Mouse (Mus musculus): ENCODE data around the gene Lmx1b. TPM values are rescaled to one million over a fixed set of nuclear protein-coding genes. Genes with fewer than 3 reads are reported as not detected.

Lmx1b gene
- total and polyA plus RNA-seq, 3 experiments, result not detected

DNA sequence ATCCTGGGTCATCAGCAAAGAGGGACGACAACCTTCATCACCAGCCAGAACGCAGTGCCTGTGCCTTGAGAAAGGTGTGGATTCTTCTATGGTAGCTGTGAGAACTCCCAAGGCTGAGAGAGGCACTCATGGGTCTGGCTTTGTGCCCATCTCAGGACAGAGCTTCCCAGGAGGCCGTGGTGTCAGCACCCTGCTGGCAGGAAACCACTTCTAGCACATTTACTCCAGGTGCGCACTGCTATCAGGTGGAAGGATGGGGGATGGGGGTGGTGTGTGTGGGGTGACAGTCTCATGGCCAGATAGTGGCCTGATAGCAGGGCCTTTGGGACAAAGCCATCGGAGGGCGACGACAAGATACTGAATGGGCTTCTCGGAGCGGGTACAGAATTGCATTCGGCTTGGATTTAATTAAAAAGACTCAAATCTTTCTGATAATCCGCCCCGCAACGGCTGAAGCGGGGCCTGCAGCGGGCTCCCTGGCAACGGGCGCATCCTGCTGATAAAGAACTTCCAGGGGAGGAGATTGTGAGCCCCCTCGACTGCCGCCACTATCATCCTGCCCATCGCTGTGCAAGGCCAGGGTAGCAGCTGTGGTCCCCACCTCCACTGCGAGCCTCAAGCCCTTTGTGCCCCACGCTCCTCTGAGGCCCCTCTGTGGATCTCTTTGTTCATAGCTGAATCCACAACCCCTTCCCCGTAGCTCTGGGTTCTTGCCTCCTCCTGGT is 49.0 kb upstream of the Lmx1b start:
- no peak overlapping the region for H3K4me3 ChIP-seq (replicated peaks in 1 of 3; ENCODE audit: low read depth in 2 of 3, low read length in 2 of 3, poor library complexity in 1 of 3)
- no peak for DNase-seq (ENCODE audit: extremely low read depth)
- no peaks in the 10 kb centered on the region for H3K79me2 ChIP-seq (replicated peaks; ENCODE audit: control insufficient read depth, extremely low read depth, insufficient read depth, poor library complexity, severe bottlenecking)
- H3K9me3 ChIP-seq (replicated peaks; ENCODE audit: low read length), result peaks cover 10% of the 10 kb centered on the region
- no peak for TF ChIP-seq JUN (IDR thresholded peaks at IDR 0.05; ENCODE audit: insufficient read depth, low read depth, low read length)
- TF ChIP-seq POLR2A (IDR thresholded peaks at IDR 0.05; ENCODE audit: low read depth, low read length), result no peak
- no peak for TF ChIP-seq CHD2 (IDR thresholded peaks at IDR 0.05; ENCODE audit: low read length)
- no peak for TF ChIP-seq ZC3H11A (IDR thresholded peaks at IDR 0.05; ENCODE audit: low read depth, low read length)
- no peak for TF ChIP-seq MYC (IDR thresholded peaks at IDR 0.05; ENCODE audit: low read depth, low read length)
- no peak for TF ChIP-seq CTCF (conservative IDR thresholded peaks at IDR 0.05 in 1 of 2, IDR thresholded peaks at IDR 0.05 in 1 of 2; ENCODE audit: low read depth in 2 of 2, low read length in 2 of 2)
- no peak for TF ChIP-seq BHLHE40 (IDR thresholded peaks at IDR 0.05; ENCODE audit: low read depth, low read length)
- TF ChIP-seq RAD21 (IDR thresholded peaks at IDR 0.05; ENCODE audit: low read depth, low read length), result no peak
- TF ChIP-seq SIN3A (IDR thresholded peaks at IDR 0.05; ENCODE audit: low read length), result no peak
- TF ChIP-seq EP300 (IDR thresholded peaks at IDR 0.05; ENCODE audit: low read length), result no peak
- no peak for TF ChIP-seq E2F4 (IDR thresholded peaks at IDR 0.05; ENCODE audit: insufficient replicate concordance, low read depth, low read length)
- no peak for TF ChIP-seq ZMIZ1 (IDR thresholded peaks at IDR 0.05; ENCODE audit: low read depth, low read length)
- no peak for TF ChIP-seq TBP (conservative IDR thresholded peaks at IDR 0.05; ENCODE audit: low read depth, low read length)
- no peak for TF ChIP-seq JUND (conservative IDR thresholded peaks at IDR 0.05; ENCODE audit: low read depth, low read length)
- TF ChIP-seq POLR2AphosphoS2 (IDR thresholded peaks at IDR 0.05; ENCODE audit: low read depth, low read length), result no peak
- TF ChIP-seq HCFC1 (IDR thresholded peaks at IDR 0.05; ENCODE audit: low read depth, low read length), result no peak
- no peak for TF ChIP-seq RCOR1 (conservative IDR thresholded peaks at IDR 0.05; ENCODE audit: low read depth, low read length)
- no peak for TF ChIP-seq UBTF (IDR thresholded peaks at IDR 0.05; ENCODE audit: low read depth, low read length)
- no peaks in the 10 kb centered on the region for H3K36me3 ChIP-seq (replicated peaks in 1 of 2; ENCODE audit: control insufficient read depth in 1 of 2, insufficient read depth in 1 of 2, low read length in 1 of 2)
- H3K9ac ChIP-seq (ENCODE audit: insufficient read depth, low read depth), result no peak overlapping the region
- in situ Hi-C loops (cut with MboI; ENCODE audit: low pct_ligation_motif_present, low pct_unique_long_range_greater_than_20kb, low sequenced_read_pairs) (no loop called here), dilution Hi-C loops (cut with MboI; ENCODE audit: extremely low pct_ligation_motif_present, extremely low pct_unique_long_range_greater_than_20kb, low sequenced_read_pairs) (no loop called here)
- no peaks in the 10 kb centered on the region for H3K4me1 ChIP-seq (ENCODE audit: control insufficient read depth in 1 of 2, insufficient read depth in 2 of 2)
- no peak overlapping the region for H3K27ac ChIP-seq (ENCODE audit: insufficient read depth, low read depth)
- H3K27me3 ChIP-seq (replicated peaks), result peaks cover 67% of the 10 kb centered on the region
- H3K4me2 ChIP-seq (ENCODE audit: insufficient read depth, low read depth, poor library complexity, severe bottlenecking), result no peak overlapping the region

DNA sequence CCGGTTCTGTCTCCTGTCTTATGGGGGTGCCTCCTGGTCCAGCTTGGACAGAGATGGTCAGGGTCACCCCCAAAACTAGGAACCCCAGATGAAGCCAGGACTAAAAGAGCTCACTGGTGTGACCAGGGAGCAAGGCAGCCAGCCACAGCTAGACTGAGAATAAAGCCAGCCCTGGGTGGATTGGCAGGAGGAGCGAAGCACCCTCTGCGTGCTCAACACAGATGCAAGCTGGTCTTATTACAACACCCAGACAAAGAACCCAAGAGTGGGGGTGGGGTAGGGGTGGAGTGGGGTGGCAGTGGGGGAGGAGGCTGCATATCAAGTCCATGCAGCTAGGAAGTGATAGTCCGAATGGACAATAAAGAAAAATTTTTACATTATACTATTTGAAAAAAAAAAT is 43.3 kb upstream of the Lmx1b start:
- Histone ChIP-seq H3K27me3 (replicated peaks) (peaks cover 70% of the 10 kb centered on the region), H3K79me2 (replicated peaks; ENCODE audit: control insufficient read depth, extremely low read depth, insufficient read depth, poor library complexity, severe bottlenecking) (no peaks in the 10 kb centered on the region), H3K27ac (ENCODE audit: insufficient read depth, low read depth) (no peak overlapping the region), H3K4me2 (ENCODE audit: insufficient read depth, low read depth, poor library complexity, severe bottlenecking) (no peak overlapping the region), H3K9ac (ENCODE audit: insufficient read depth, low read depth) (no peak overlapping the region), H3K4me1 (ENCODE audit: control insufficient read depth in 1 of 2, insufficient read depth in 2 of 2) (peaks cover 0 to 7% of the 10 kb centered on the region in 2 experiments; a peak in 2 of 4 replicates), H3K9me3 (replicated peaks; ENCODE audit: low read length) (peaks cover 9% of the 10 kb centered on the region), H3K4me3 (replicated peaks in 1 of 3; ENCODE audit: low read depth in 2 of 3, low read length in 2 of 3, poor library complexity in 1 of 3) (no peak overlapping the region), H3K36me3 (replicated peaks in 1 of 2; ENCODE audit: control insufficient read depth in 1 of 2, insufficient read depth in 1 of 2, low read length in 1 of 2) (no peaks in the 10 kb centered on the region)
- no peak for DNase-seq (ENCODE audit: extremely low read depth)
- TF ChIP-seq UBTF (IDR thresholded peaks at IDR 0.05; ENCODE audit: low read depth, low read length) (no peak), ZMIZ1 (IDR thresholded peaks at IDR 0.05; ENCODE audit: low read depth, low read length) (no peak), NELFE (IDR thresholded peaks at IDR 0.05; ENCODE audit: low read depth, low read length) (no peak), USF1 (IDR thresholded peaks at IDR 0.05; ENCODE audit: low read depth, low read length) (no peak), GABPA (IDR thresholded peaks at IDR 0.05; ENCODE audit: insufficient replicate concordance, low read depth, low read length) (no peak), MYC (IDR thresholded peaks at IDR 0.05; ENCODE audit: low read depth, low read length) (no peak), IRF4 (IDR thresholded peaks at IDR 0.05; ENCODE audit: low read depth, low read length) (no peak), PAX5 (IDR thresholded peaks at IDR 0.05; ENCODE audit: low read length) (no peak), KAT2A (IDR thresholded peaks at IDR 0.05; ENCODE audit: insufficient replicate concordance, low read length) (no peak), NRF1 (IDR thresholded peaks at IDR 0.05; ENCODE audit: low read depth, low read length) (no peak), EP300 (IDR thresholded peaks at IDR 0.05; ENCODE audit: low read length) (no peak)
- in situ Hi-C loops (cut with MboI; ENCODE audit: low pct_ligation_motif_present, low pct_unique_long_range_greater_than_20kb, low sequenced_read_pairs), result no loop called here
- dilution Hi-C loops (cut with MboI; ENCODE audit: extremely low pct_ligation_motif_present, extremely low pct_unique_long_range_greater_than_20kb, low sequenced_read_pairs), result no loop called here
